Mouse (Mus musculus): ENCODE measurements around the gene Prkn. TPM values are rescaled to one million over a fixed set of nuclear protein-coding genes. Genes with fewer than 3 reads are reported as not detected.

Prkn gene
- polyA plus RNA-seq, 1 experiment from 2014 or later, result 3.0 TPM

DNA sequence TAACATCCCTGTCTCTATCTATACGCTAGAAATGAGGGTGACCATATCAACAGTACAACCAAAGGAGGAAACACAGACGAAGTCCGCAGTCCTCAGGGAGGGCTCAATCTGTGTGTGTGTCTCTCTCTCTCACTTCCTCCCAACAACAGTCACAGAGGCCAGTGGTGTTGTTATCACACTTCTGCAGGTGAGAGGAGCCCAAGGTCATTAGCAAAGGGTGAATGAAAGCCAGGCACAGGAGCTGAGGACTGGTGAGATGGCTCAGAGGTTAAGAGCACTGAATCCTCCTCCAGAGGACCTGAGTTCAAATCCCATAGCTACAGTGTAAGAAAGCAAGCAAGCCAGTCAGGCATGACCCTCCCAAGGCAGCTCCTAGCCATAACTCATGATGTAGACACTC, 1199.7 kb downstream of the Prkn start:
- ATAC-seq (ENCODE audit: insufficient number of reproducible peaks, insufficient read depth, low FRiP score, low read depth), result no peak
- no peak overlapping the region for H3K4me3 ChIP-seq (ENCODE audit: low read depth, low read length)
- no peaks in the 10 kb centered on the region for H3K36me3 ChIP-seq (ENCODE audit: control insufficient read depth, insufficient read depth, low read length)
- H3K27ac ChIP-seq (ENCODE audit: low read length), result no peak overlapping the region
- H3K4me1 ChIP-seq (ENCODE audit: control insufficient read depth, insufficient read depth, low read length), result no peaks in the 10 kb centered on the region
- no peak overlapping the region for H3K4me2 ChIP-seq (replicated peaks; ENCODE audit: low read depth, low read length)
- 70% methylated on average over 3 of the region's 3 CpGs for WGBS
- H3K27me3 ChIP-seq (ENCODE audit: control insufficient read depth, insufficient read depth, low read length), result no peaks in the 10 kb centered on the region
- H3K9me3 ChIP-seq (ENCODE audit: control insufficient read depth, low read depth, low read length), result no peaks in the 10 kb centered on the region
- no peak overlapping the region for H3K9ac ChIP-seq (replicated peaks; ENCODE audit: low read depth, low read length)

DNA sequence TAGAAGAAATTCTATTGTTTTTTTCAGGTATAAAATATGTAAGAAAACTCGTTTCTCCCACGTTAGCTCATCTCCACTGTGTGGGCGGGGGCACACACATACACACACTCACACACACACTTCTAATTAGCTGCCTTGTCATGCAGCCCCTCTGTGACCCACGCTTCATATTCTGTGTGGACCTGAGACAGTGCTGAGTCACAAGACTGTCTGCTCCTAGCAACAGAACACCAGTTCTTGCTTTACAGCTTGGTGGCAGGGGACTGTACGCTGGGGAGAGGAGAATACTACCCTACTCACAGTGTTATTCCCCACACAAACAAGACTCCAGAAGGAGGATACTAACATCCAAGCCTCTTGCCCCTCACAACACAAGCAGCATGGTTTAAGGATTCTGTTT, 1200.4 kb downstream of the Prkn start:
- H3K9me3 ChIP-seq (ENCODE audit: control insufficient read depth, low read depth, low read length), result no peaks in the 10 kb centered on the region
- no peaks in the 10 kb centered on the region for H3K36me3 ChIP-seq (ENCODE audit: control insufficient read depth, insufficient read depth, low read length)
- H3K4me1 ChIP-seq (ENCODE audit: control insufficient read depth, insufficient read depth, low read length), result no peaks in the 10 kb centered on the region
- H3K9ac ChIP-seq (replicated peaks; ENCODE audit: low read depth, low read length), result no peak overlapping the region
- no peak overlapping the region for H3K4me2 ChIP-seq (replicated peaks; ENCODE audit: low read depth, low read length)
- H3K27me3 ChIP-seq (ENCODE audit: control insufficient read depth, insufficient read depth, low read length), result no peaks in the 10 kb centered on the region
- H3K27ac ChIP-seq (ENCODE audit: low read length), result no peak overlapping the region
- no peak overlapping the region for H3K4me3 ChIP-seq (ENCODE audit: low read depth, low read length)
- ATAC-seq (ENCODE audit: insufficient number of reproducible peaks, insufficient read depth, low FRiP score, low read depth), result no peak
- WGBS, result 87% methylated on average over 5 of the region's 5 CpGs

DNA sequence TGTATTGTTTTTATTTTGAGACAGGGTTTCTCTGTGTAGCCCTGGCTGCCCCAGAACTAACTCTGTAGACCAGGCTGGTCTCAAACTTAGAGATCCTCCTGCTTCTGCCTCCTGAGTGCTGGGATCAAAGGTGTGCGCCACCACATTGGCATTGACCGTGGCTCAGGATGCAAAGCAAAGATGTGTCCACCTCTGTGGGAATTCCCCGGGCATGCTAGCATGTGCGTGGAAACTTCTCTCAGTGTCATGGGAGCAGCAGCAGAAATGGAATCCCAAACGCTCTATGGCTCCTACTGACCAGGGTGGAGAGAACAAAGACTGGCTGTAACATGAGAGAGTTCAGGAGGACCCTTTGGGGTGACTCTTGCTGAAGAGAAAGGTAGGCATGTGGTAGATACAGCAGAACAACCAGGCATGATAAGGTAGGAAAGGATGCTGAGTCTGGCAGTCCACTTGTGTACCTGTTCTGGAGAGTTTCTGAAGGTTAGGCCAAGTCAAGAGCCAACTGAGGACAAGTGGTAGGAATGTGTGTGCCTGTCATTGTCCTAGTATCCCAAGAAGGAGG, 1201.0 kb downstream of the Prkn start:
- no peak overlapping the region for H3K4me2 ChIP-seq (replicated peaks; ENCODE audit: low read depth, low read length)
- no peaks in the 10 kb centered on the region for H3K9me3 ChIP-seq (ENCODE audit: control insufficient read depth, low read depth, low read length)
- no peak overlapping the region for H3K9ac ChIP-seq (replicated peaks; ENCODE audit: low read depth, low read length)
- no peak for ATAC-seq (ENCODE audit: insufficient number of reproducible peaks, insufficient read depth, low FRiP score, low read depth)
- no peaks in the 10 kb centered on the region for H3K36me3 ChIP-seq (ENCODE audit: control insufficient read depth, insufficient read depth, low read length)
- no peaks in the 10 kb centered on the region for H3K27me3 ChIP-seq (ENCODE audit: control insufficient read depth, insufficient read depth, low read length)
- no peak overlapping the region for H3K27ac ChIP-seq (ENCODE audit: low read length)
- H3K4me3 ChIP-seq (ENCODE audit: low read depth, low read length), result no peak overlapping the region
- WGBS, result 90% methylated on average over 5 of the region's 5 CpGs
- no peaks in the 10 kb centered on the region for H3K4me1 ChIP-seq (ENCODE audit: control insufficient read depth, insufficient read depth, low read length)

DNA sequence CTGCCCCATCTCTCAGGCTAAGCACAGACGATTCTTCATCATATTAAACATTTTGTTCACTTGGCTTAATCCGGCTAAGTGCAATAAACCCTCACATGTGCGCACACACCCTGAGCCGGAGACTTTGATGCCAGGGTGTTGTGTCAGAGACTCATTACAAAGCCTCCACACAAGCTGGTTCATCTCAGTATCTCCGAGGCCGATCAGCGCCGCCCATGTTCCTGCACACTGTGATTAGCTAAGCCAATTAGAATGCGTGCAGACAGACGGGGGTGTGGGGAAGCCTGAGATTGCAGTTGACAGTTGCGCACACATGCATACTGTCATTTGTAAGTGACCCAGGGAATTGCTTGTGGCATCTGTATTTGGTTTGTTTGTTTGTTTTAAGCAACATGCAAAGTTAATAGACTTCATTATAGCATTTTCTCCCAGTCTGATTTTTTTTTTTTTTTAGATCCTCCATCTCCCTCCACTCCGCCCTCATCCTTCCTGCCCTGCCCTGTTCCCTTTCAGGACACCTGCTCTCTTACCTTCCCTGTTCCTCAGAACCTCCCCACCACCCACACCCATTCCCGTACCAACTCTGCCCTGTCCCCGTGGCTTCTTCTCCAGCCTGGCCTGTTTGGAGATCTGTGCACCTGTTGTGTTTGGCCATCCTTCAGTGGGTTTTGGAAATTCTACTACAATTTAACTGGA, 1202.5 kb downstream of the Prkn start:
- no peaks in the 10 kb centered on the region for H3K9me3 ChIP-seq (ENCODE audit: control insufficient read depth, low read depth, low read length)
- H3K4me1 ChIP-seq (ENCODE audit: control insufficient read depth, insufficient read depth, low read length), result no peaks in the 10 kb centered on the region
- H3K36me3 ChIP-seq (ENCODE audit: control insufficient read depth, insufficient read depth, low read length), result no peaks in the 10 kb centered on the region
- no peak overlapping the region for H3K4me3 ChIP-seq (ENCODE audit: low read depth, low read length)
- no peaks in the 10 kb centered on the region for H3K27me3 ChIP-seq (ENCODE audit: control insufficient read depth, insufficient read depth, low read length)
- H3K4me2 ChIP-seq (replicated peaks; ENCODE audit: low read depth, low read length), result no peak overlapping the region
- no peak for ATAC-seq (ENCODE audit: insufficient number of reproducible peaks, insufficient read depth, low FRiP score, low read depth)
- H3K27ac ChIP-seq (ENCODE audit: low read length), result no peak overlapping the region
- no peak overlapping the region for H3K9ac ChIP-seq (replicated peaks; ENCODE audit: low read depth, low read length)
- 55% methylated on average over 14 of the region's 14 CpGs for WGBS

DNA sequence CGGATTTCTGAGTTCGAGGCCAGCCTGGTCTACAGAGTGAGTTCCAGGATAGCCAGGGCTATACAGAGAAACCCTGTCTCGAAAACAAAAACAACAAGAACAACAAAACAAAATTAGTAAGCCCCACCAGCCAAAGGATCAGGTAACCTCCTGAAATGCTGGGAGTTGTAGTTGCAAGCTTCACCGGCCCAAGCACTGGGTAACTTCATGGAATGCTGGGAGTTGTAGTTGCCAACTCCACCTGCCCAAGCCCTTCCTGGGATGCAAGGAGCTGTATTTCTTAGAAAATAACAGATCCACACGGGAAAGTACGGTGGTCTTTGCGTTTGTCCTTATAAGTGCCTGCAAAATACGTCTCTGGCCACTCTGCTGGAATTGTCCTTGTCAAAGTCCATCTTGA, 1204.0 kb downstream of the Prkn start:
- H3K27ac ChIP-seq (ENCODE audit: low read length), result no peak overlapping the region
- H3K4me1 ChIP-seq (ENCODE audit: control insufficient read depth, insufficient read depth, low read length), result no peaks in the 10 kb centered on the region
- H3K9me3 ChIP-seq (ENCODE audit: control insufficient read depth, low read depth, low read length), result no peaks in the 10 kb centered on the region
- ATAC-seq (ENCODE audit: insufficient number of reproducible peaks, insufficient read depth, low FRiP score, low read depth), result no peak
- no peaks in the 10 kb centered on the region for H3K36me3 ChIP-seq (ENCODE audit: control insufficient read depth, insufficient read depth, low read length)
- H3K4me2 ChIP-seq (replicated peaks; ENCODE audit: low read depth, low read length), result no peak overlapping the region
- no peaks in the 10 kb centered on the region for H3K27me3 ChIP-seq (ENCODE audit: control insufficient read depth, insufficient read depth, low read length)
- WGBS, result 62% methylated on average over 8 of the region's 8 CpGs
- H3K9ac ChIP-seq (replicated peaks; ENCODE audit: low read depth, low read length), result no peak overlapping the region
- no peak overlapping the region for H3K4me3 ChIP-seq (ENCODE audit: low read depth, low read length)

DNA sequence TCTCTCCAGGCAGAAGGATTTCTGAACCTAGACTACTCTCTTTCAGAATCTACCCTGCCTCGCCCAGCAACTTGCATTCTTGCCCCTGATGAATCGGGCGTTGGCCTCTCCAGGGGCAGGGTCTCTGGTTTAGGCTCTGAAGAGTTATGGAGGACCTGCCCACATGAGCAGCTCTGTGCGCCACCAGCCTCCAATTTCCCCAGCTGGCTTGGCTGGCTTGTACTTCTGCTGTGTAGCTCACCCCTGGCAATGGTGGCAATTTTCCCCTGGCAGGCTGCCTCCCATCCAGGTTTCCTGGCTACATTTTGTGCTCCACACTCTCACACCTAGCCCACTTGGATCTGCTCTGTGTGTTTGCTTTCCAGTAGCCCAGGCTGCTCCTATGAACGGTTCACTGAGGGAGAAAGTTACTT, 1205.7 kb downstream of the Prkn start:
- Histone ChIP-seq H3K9ac (replicated peaks; ENCODE audit: low read depth, low read length) (no peak overlapping the region), H3K27me3 (ENCODE audit: control insufficient read depth, insufficient read depth, low read length) (no peaks in the 10 kb centered on the region), H3K36me3 (ENCODE audit: control insufficient read depth, insufficient read depth, low read length) (no peaks in the 10 kb centered on the region), H3K4me2 (replicated peaks; ENCODE audit: low read depth, low read length) (no peak overlapping the region), H3K27ac (ENCODE audit: low read length) (no peak overlapping the region), H3K9me3 (ENCODE audit: control insufficient read depth, low read depth, low read length) (no peaks in the 10 kb centered on the region), H3K4me1 (ENCODE audit: control insufficient read depth, insufficient read depth, low read length) (no peaks in the 10 kb centered on the region), H3K4me3 (ENCODE audit: low read depth, low read length) (no peak overlapping the region)
- ATAC-seq (ENCODE audit: insufficient number of reproducible peaks, insufficient read depth, low FRiP score, low read depth), result no peak
- WGBS, result 57% methylated on average over 5 of the region's 5 CpGs

DNA sequence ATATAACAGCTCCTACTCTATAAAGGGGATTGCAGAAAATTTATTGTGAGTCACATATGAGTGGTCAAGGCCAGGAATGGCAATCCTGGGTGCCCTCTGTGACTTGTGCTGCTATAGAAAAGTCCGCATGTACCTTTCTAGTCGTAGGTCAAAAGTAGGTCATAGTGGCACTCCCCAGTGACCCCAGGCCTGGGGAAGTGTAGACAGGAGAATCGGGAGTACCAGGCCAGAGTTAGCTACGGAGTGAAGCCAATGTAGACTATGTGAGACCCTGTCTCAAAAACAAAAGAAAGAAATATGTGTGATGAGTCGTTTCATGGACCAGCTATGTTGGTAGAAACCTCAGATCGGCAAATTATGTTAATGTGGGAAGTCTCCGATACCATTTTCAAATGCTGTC, 1206.8 kb downstream of the Prkn start:
- H3K9me3 ChIP-seq (ENCODE audit: control insufficient read depth, low read depth, low read length), result no peaks in the 10 kb centered on the region
- H3K4me2 ChIP-seq (replicated peaks; ENCODE audit: low read depth, low read length), result no peak overlapping the region
- no peak for ATAC-seq (ENCODE audit: insufficient number of reproducible peaks, insufficient read depth, low FRiP score, low read depth)
- 71% methylated on average over 7 of the region's 7 CpGs for WGBS
- H3K4me3 ChIP-seq (ENCODE audit: low read depth, low read length), result no peak overlapping the region
- H3K4me1 ChIP-seq (ENCODE audit: control insufficient read depth, insufficient read depth, low read length), result no peaks in the 10 kb centered on the region
- H3K27me3 ChIP-seq (ENCODE audit: control insufficient read depth, insufficient read depth, low read length), result no peaks in the 10 kb centered on the region
- H3K36me3 ChIP-seq (ENCODE audit: control insufficient read depth, insufficient read depth, low read length), result no peaks in the 10 kb centered on the region
- no peak overlapping the region for H3K9ac ChIP-seq (replicated peaks; ENCODE audit: low read depth, low read length)
- H3K27ac ChIP-seq (ENCODE audit: low read length), result no peak overlapping the region

DNA sequence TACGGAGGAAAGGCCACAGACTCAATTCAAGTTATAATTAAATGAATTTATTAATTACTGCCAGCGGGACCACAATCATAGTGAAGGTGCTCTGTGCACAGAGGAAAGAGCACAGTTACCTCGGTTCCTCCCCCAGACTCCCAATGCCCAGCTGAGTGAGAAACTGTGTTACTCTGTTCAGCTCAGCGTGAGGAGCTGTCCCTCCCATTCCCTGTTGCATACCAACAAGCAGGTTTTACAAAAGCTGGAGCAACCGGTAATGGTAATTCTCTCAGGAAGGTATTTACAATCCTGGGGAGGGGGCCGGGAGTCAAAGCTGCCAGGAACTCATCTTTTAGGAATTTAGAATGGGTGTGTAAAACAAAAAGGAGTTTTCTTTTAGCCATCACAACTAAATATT, 1207.3 kb downstream of the Prkn start:
- WGBS, result 41% methylated on average over 6 of the region's 6 CpGs
- Histone ChIP-seq H3K4me2 (replicated peaks; ENCODE audit: low read depth, low read length) (no peak overlapping the region), H3K4me1 (ENCODE audit: control insufficient read depth, insufficient read depth, low read length) (no peaks in the 10 kb centered on the region), H3K9me3 (ENCODE audit: control insufficient read depth, low read depth, low read length) (no peaks in the 10 kb centered on the region), H3K27ac (ENCODE audit: low read length) (no peak overlapping the region), H3K9ac (replicated peaks; ENCODE audit: low read depth, low read length) (no peak overlapping the region), H3K27me3 (ENCODE audit: control insufficient read depth, insufficient read depth, low read length) (no peaks in the 10 kb centered on the region), H3K4me3 (ENCODE audit: low read depth, low read length) (no peak overlapping the region), H3K36me3 (ENCODE audit: control insufficient read depth, insufficient read depth, low read length) (no peaks in the 10 kb centered on the region)
- no peak for ATAC-seq (ENCODE audit: insufficient number of reproducible peaks, insufficient read depth, low FRiP score, low read depth)

Data from stomach, embryonic 14.5 days (tissue).